Mouse (Mus musculus): Measurements from ENCODE around the gene Timm8a2. TPM values are rescaled to one million over a fixed set of nuclear protein-coding genes. Genes with fewer than 3 reads are reported as not detected.

The Timm8a2 gene
- total and polyA plus RNA-seq, 3 experiments, result not detected

DNA sequence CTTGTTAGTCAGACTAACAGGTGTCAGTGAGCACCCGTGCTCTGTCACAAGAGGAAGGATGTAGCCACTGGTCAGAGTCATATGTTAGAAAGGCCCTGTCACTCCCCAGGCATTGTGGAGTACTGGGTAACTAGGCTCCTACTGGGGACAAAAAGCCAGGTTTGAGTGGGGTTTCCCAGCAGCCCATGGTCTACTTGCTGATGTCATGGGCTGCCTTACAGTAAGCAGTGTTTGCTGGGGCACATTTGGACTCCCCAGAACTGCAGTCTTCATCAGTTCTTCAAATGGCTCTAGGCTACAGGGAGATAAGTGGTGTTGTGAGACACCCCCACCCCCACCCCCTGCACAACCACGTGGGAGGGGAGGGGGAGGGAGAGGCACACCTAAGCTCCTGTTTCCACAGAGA is 23.5 kb downstream of the Timm8a2 start (continued):
- TF ChIP-seq USF2 (conservative IDR thresholded peaks at IDR 0.05; ENCODE audit: low read depth, low read length) (no peak), ZNF384 (IDR thresholded peaks at IDR 0.05; ENCODE audit: low read depth, low read length) (no peak), NRF1 (IDR thresholded peaks at IDR 0.05; ENCODE audit: low read depth, low read length) (no peak), USF1 (IDR thresholded peaks at IDR 0.05; ENCODE audit: low read depth, low read length) (peak; percentile 58), SMC3 (IDR thresholded peaks at IDR 0.05; ENCODE audit: low read depth, low read length) (0 out of 2 replicates have a peak, but pooled peaks have one; percentile 2), SIN3A (IDR thresholded peaks at IDR 0.05; ENCODE audit: low read length) (peak; percentile 68)

DNA sequence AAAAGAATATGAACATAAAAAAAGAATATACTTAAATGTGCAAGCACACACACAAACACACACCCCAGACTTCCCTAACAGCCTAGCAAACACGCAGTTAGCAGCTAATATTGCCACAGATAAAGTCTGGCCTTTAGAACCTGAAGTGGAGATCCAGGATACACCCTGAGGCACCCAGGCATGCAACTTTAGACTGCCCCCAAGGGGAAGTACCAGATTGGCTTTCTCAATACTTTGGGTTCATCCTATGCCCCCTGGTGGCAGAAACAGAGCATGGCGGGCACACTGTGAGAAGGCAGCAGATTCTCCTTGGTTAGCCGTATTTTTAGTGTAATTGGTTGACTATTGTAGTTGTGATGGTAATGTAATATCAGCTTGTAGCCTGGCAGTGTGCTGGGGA is 26.2 kb downstream of the Timm8a2 start:
- Histone ChIP-seq H3K79me2 (replicated peaks; ENCODE audit: control insufficient read depth, extremely low read depth, insufficient read depth, poor library complexity, severe bottlenecking) (no peaks in the 10 kb centered on the region), H3K4me1 (ENCODE audit: control insufficient read depth in 1 of 2, insufficient read depth in 2 of 2) (peaks cover 50 to 97% of the 10 kb centered on the region in 2 experiments), H3K9ac (ENCODE audit: insufficient read depth, low read depth) (no peak overlapping the region), H3K4me2 (ENCODE audit: insufficient read depth, low read depth, poor library complexity, severe bottlenecking) (no peak overlapping the region), H3K36me3 (replicated peaks in 1 of 2; ENCODE audit: control insufficient read depth in 1 of 2, insufficient read depth in 1 of 2, low read length in 1 of 2) (no peaks in the 10 kb centered on the region), H3K9me3 (replicated peaks; ENCODE audit: low read length) (no peaks in the 10 kb centered on the region), H3K4me3 (replicated peaks in 1 of 3; ENCODE audit: low read depth in 2 of 3, low read length in 2 of 3, poor library complexity in 1 of 3) (no peak overlapping the region), H3K27me3 (replicated peaks) (no peaks in the 10 kb centered on the region), H3K27ac (ENCODE audit: insufficient read depth, low read depth) (no peak overlapping the region)
- peak; percentile 94 for DNase-seq (ENCODE audit: extremely low read depth)
- dilution Hi-C loops (cut with MboI; ENCODE audit: extremely low pct_ligation_motif_present, extremely low pct_unique_long_range_greater_than_20kb, low sequenced_read_pairs), result no loop called here
- in situ Hi-C loops (cut with MboI; ENCODE audit: low pct_ligation_motif_present, low pct_unique_long_range_greater_than_20kb, low sequenced_read_pairs), result loop anchor here (5.0 to 10.0 kb wide), 3 partner anchors 114 to 193 kb away; no protein-coding TSS in a partner anchor
- TF ChIP-seq NELFE (IDR thresholded peaks at IDR 0.05; ENCODE audit: low read depth, low read length) (peak; percentile 39; the same call in 1 of the 2 replicates), PAX5 (IDR thresholded peaks at IDR 0.05; ENCODE audit: low read length) (no peak), JUND (conservative IDR thresholded peaks at IDR 0.05; ENCODE audit: low read depth, low read length) (no peak; the same call in 1 of the 2 replicates), NRF1 (IDR thresholded peaks at IDR 0.05; ENCODE audit: low read depth, low read length) (no peak), MXI1 (IDR thresholded peaks at IDR 0.05; ENCODE audit: low read depth, low read length) (no peak), ZC3H11A (IDR thresholded peaks at IDR 0.05; ENCODE audit: low read depth, low read length) (peak; percentile 96), BHLHE40 (IDR thresholded peaks at IDR 0.05; ENCODE audit: low read depth, low read length) (no peak), CHD2 (IDR thresholded peaks at IDR 0.05; ENCODE audit: low read length) (no peak), SIN3A (IDR thresholded peaks at IDR 0.05; ENCODE audit: low read length) (0 out of 2 replicates have a peak, but pooled peaks have one; percentile 25), MAZ (IDR thresholded peaks at IDR 0.05; ENCODE audit: low read depth, low read length) (peak; percentile 79), MYC (IDR thresholded peaks at IDR 0.05; ENCODE audit: low read depth, low read length) (peak; percentile 51; the same call in 1 of the 2 replicates), USF1 (IDR thresholded peaks at IDR 0.05; ENCODE audit: low read depth, low read length) (no peak), RAD21 (IDR thresholded peaks at IDR 0.05; ENCODE audit: low read depth, low read length) (peak; percentile 93), SMC3 (IDR thresholded peaks at IDR 0.05; ENCODE audit: low read depth, low read length) (peak; percentile 100), MAX (IDR thresholded peaks at IDR 0.05; ENCODE audit: low read length) (peak; percentile 13; the same call in 1 of the 2 replicates), MEF2A (IDR thresholded peaks at IDR 0.05; ENCODE audit: borderline replicate concordance, low read depth, low read length) (peak; percentile 75; the same call in 1 of the 2 replicates), ETS1 (conservative IDR thresholded peaks at IDR 0.05; ENCODE audit: low read depth, low read length) (no peak), TCF12 (IDR thresholded peaks at IDR 0.05; ENCODE audit: low read depth, low read length) (0 out of 2 replicates have a peak, but pooled peaks have one; percentile 31), KAT2A (IDR thresholded peaks at IDR 0.05; ENCODE audit: insufficient replicate concordance, low read length) (no peak), CTCF (conservative IDR thresholded peaks at IDR 0.05 in 1 of 2, IDR thresholded peaks at IDR 0.05 in 1 of 2; ENCODE audit: low read depth in 2 of 2, low read length in 2 of 2) (peak; percentile 92 to 99), ELF1 (IDR thresholded peaks at IDR 0.05; ENCODE audit: low read depth, low read length) (no peak), IRF4 (IDR thresholded peaks at IDR 0.05; ENCODE audit: low read depth, low read length) (peak; percentile 52; the same call in 1 of the 2 replicates)
